Mouse (Mus musculus): Measurements from ENCODE around the gene Mief2.

Mief2 gene

GRCm38 (mm10) chr11:60776829-60777740, 48.9 kb downstream of the Mief2 start, which contains the start of the genes Top3a and Smcr8:
Top3a (minus strand) TSS chr11:60777365.
Smcr8 (plus strand) TSS chr11:60777524.
- in situ Hi-C loops (cut with MboI, MseI): no loop called here

GRCm38 (mm10) chr11:60777801-60778370, 49.7 kb downstream of the Mief2 start:
- in situ Hi-C loops (cut with MboI, MseI): no loop called here

GRCm38 (mm10) chr11:60779673-60780189, 51.5 kb downstream of the Mief2 start:
- in situ Hi-C loops (cut with MboI, MseI): no loop called here
